Mouse (Mus musculus) embryonic facial prominence, embryonic 14.5 days (tissue): ENCODE measurements around the gene Ggcx. TPM values are rescaled to one million over a fixed set of nuclear protein-coding genes. Genes with fewer than 3 reads are reported as not detected.

Experiments
- ATAC-seq: fragments of 200-750 bp; cut with Nextera tagmentation; 2 replicates; pipeline ENCODE4 v1.8.0; 2017; ENCODE audit warnings: low read depth, moderate number of reproducible peaks, moderate TSS enrichment
- DNase-seq: peaks from one replicate; pipeline ENCODE4 v3.0.0-alpha.2; 2015; ENCODE audit warnings: low spot score
- H3K27ac ChIP-seq: fragments of 300-500 bp; sonication (generic); replicated peaks from 2 replicates; pipeline ENCODE4 v1.5.1; 2014; ENCODE audit warnings: low read depth, mild to moderate bottlenecking, low read length, moderate library complexity
- H3K27me3 ChIP-seq: fragments of 300-500 bp; sonication (generic); replicated peaks from 2 replicates; pipeline ENCODE4 v1.6.1; 2014; ENCODE audit warnings: low read length; ENCODE audit not compliant: control insufficient read depth, insufficient read depth
- H3K36me3 ChIP-seq: fragments of 300-500 bp; sonication (generic); 2 replicates; pipeline ENCODE4 v1.6.1; 2014; ENCODE audit warnings: low read length, mixed read lengths; ENCODE audit not compliant: control insufficient read depth, insufficient read depth
- H3K4me1 ChIP-seq: fragments of 300-500 bp; sonication (generic); 2 replicates; pipeline ENCODE4 v1.6.1; 2014; ENCODE audit warnings: antibody characterized with exemption, low read length; ENCODE audit not compliant: control insufficient read depth, insufficient read depth
- H3K4me2 ChIP-seq: fragments of 300-500 bp; sonication (generic); 2 replicates; pipeline ENCODE4 v1.6.1; 2014; ENCODE audit warnings: low read depth, mild to moderate bottlenecking, low read length, moderate library complexity, mixed read lengths
- H3K4me3 ChIP-seq: fragments of 300-500 bp; sonication (generic); 2 replicates; pipeline ENCODE4 v1.5.1; 2014; ENCODE audit warnings: low read depth, mild to moderate bottlenecking, low read length
- H3K9ac ChIP-seq: fragments of 300-500 bp; sonication (generic); 2 replicates; pipeline ENCODE4 v1.6.1; 2014; ENCODE audit warnings: low read depth, mild to moderate bottlenecking, low read length, moderate library complexity, mixed read lengths
- H3K9me3 ChIP-seq: fragments of 300-500 bp; sonication (generic); 2 replicates; pipeline ENCODE4 v1.6.1; 2016; ENCODE audit warnings: low read length; ENCODE audit not compliant: control insufficient read depth
- WGBS: fragments of 180-500 bp; shearing (Covaris S2); extraction: QIAGEN DNeasy Blood & Tissue Kit; methylation state at CpG from one replicate; pipeline ENCODE4 v1.1.7; 2014; 5-methylcytosine and 5-hydroxymethylcytosine counted together
- polyA plus RNA-seq: library from polyadenylated mRNA; unstranded; fragments of >200 nt; fragmentation: Nextera tagmentation; extraction: Ambion mirVana; gene quantifications from 2 replicates; pipeline ENCODE4 v1.2.1, GENCODE M21; 2014

Gene Ggcx
- polyA plus RNA-seq, 1 experiment from 2014 or later = 15.7 TPM

- H3K27me3 ChIP-seq = no peaks in the 10 kb centered on the region
- no peak overlapping the region for H3K4me3 ChIP-seq
- no peaks in the 10 kb centered on the region for H3K36me3 ChIP-seq
- 0 out of 2 replicates have a peak overlapping the region, but pooled peaks have one; percentile 11 for H3K9ac ChIP-seq
- peak; percentile 35; the same call in 1 of the 2 replicates for ATAC-seq
- DNase-seq = no peak
- peaks cover 6% of the 10 kb centered on the region; the same call in 1 of the 2 replicates for H3K4me1 ChIP-seq
- H3K4me2 ChIP-seq = no peak overlapping the region
- H3K9me3 ChIP-seq = no peaks in the 10 kb centered on the region
- WGBS = 0% methylated on average over 1 of the region's 1 CpGs
- H3K27ac ChIP-seq = peak overlapping the region; percentile 19; the same call in 1 of the 2 replicates
Measured at GRCm38 (mm10) chr6:72371571-72371970, 42.5 kb upstream of the Ggcx start.

- no peak for DNase-seq
- no peak overlapping the region for H3K27ac ChIP-seq
- no peaks in the 10 kb centered on the region for H3K27me3 ChIP-seq
- H3K9ac ChIP-seq = no peak overlapping the region
- no peak for ATAC-seq
- no peak overlapping the region for H3K4me2 ChIP-seq
- H3K4me3 ChIP-seq = no peak overlapping the region
- H3K9me3 ChIP-seq = no peaks in the 10 kb centered on the region
- 82% methylated on average over 4 of the region's 4 CpGs for WGBS
- H3K4me1 ChIP-seq = peaks cover 6% of the 10 kb centered on the region; the same call in 1 of the 2 replicates
- H3K36me3 ChIP-seq = no peaks in the 10 kb centered on the region
Measured at GRCm38 (mm10) chr6:72373184-72373583, 40.9 kb upstream of the Ggcx start.

- H3K36me3 ChIP-seq = no peaks in the 10 kb centered on the region
- WGBS = 57% methylated on average over 7 of the region's 7 CpGs
- no peak overlapping the region for H3K9ac ChIP-seq
- peaks cover 6% of the 10 kb centered on the region; the same call in 1 of the 2 replicates for H3K4me1 ChIP-seq
- no peak overlapping the region for H3K4me3 ChIP-seq
- no peak for ATAC-seq
- no peak overlapping the region for H3K4me2 ChIP-seq
- DNase-seq = no peak
- no peak overlapping the region for H3K27ac ChIP-seq
- H3K9me3 ChIP-seq = no peaks in the 10 kb centered on the region
- no peaks in the 10 kb centered on the region for H3K27me3 ChIP-seq
Measured at GRCm38 (mm10) chr6:72374206-72374605, 39.9 kb upstream of the Ggcx start.

- no peak overlapping the region for H3K27ac ChIP-seq
- 78% methylated on average over 15 of the region's 15 CpGs for WGBS
- peaks cover 6% of the 10 kb centered on the region; the same call in 1 of the 2 replicates for H3K4me1 ChIP-seq
- no peak overlapping the region for H3K4me3 ChIP-seq
- no peak overlapping the region for H3K4me2 ChIP-seq
- H3K27me3 ChIP-seq = no peaks in the 10 kb centered on the region
- H3K9ac ChIP-seq = no peak overlapping the region
- no peaks in the 10 kb centered on the region for H3K9me3 ChIP-seq
- H3K36me3 ChIP-seq = no peaks in the 10 kb centered on the region
- DNase-seq (no peak), ATAC-seq (no peak)
Measured at GRCm38 (mm10) chr6:72374820-72375563, 39.1 kb upstream of the Ggcx start.

- H3K9ac ChIP-seq = no peak overlapping the region
- no peaks in the 10 kb centered on the region for H3K9me3 ChIP-seq
- 87% methylated on average over 8 of the region's 8 CpGs for WGBS
- ATAC-seq = no peak
- no peak overlapping the region for H3K4me2 ChIP-seq
- H3K4me1 ChIP-seq = no peaks in the 10 kb centered on the region
- H3K27me3 ChIP-seq = no peaks in the 10 kb centered on the region; the same call in 1 of the 2 replicates
- no peak overlapping the region for H3K27ac ChIP-seq
- DNase-seq = no peak
- no peaks in the 10 kb centered on the region for H3K36me3 ChIP-seq
- H3K4me3 ChIP-seq = no peak overlapping the region
Measured at GRCm38 (mm10) chr6:72378510-72379234, 35.4 kb upstream of the Ggcx start.

DNA sequence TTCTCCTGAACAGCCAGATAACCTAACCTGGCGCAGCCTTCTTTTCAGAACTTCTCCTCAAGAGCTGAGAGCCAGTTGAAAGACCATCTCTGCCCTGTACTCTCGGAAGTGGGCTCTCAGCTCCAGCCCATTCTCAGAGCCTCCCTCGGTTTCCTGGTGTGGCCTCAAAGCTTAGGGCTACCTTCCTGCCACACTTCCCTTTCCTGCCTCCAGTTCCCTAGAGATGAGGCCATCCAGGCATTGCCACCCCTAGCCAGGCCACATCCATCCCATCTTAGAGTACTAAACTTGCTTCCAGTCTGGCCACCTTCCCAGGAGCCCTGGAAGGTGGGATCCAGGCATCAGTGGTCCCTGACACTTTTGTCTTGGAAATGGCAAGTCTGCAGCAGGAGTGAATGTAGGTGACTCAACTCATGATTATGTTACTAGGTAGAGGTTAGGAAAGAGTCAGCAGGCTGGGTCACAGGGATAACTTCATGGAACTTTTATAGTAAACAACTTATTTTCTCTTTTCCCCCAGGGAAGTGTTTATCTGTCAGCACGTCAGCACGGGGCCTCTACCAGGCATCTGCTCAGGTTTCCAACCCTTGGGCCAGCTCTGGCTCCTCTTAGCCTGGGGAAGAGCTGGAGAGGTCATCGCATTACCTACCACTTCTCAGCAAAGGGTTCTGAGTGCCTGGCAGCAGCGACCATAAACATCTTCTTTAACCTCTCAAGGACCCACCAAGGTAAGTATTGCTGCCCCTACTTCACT, 34.6 kb upstream of the Ggcx start:
- Histone ChIP-seq H3K9ac (peak overlapping the region; percentile 70), H3K27me3 (no peaks in the 10 kb centered on the region; the same call in 1 of the 2 replicates), H3K4me2 (peak overlapping the region; percentile 68), H3K9me3 (no peaks in the 10 kb centered on the region), H3K27ac (peak overlapping the region; percentile 0; the same call in 1 of the 2 replicates), H3K36me3 (peaks cover 6% of the 10 kb centered on the region; the same call in 1 of the 2 replicates), H3K4me1 (no peaks in the 10 kb centered on the region), H3K4me3 (peak overlapping the region; percentile 55)
- ATAC-seq = no peak
- DNase-seq = no peak
- WGBS = 42% methylated on average over 7 of the region's 7 CpGs

DNA sequence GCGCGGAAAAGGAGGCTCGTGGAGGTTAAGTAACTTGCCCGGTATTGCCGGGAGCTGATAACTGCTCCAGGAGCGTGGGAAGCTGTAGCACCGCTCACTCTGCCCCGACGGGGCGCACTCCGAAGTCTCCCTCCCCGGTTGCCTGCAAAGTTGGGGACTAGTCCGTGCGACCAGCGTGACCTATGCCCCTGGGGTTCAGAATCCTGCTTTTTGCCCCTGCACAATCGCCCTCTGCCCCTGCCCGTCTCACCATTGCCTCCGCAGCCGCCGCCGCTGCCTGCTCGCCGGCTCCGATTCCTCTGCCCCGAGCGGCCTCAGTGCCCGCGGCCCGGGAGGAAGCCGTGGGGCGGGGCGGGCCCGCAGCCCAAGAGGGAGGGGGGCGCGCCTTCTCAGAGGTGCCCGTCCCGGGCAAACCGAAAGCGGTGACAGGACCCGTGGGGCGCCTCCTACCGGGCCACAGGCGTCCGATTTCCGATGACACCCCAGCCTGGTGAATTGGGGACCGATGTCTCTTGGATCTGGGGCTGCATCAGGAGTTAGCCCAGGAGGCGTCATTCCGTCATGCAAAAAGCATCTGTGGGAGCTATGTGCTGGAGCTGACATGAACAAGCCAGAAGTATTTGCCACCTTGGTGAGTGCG, 33.9 kb upstream of the Ggcx start, which contains the start of gene Vamp5:
Gene Vamp5, minus strand, starts transcription at position 338 of the 640 bp plus-strand sequence.
- Histone ChIP-seq H3K4me3 (peak within 1 kb of the TSS; percentile 55), H3K4me2 (peak within 1 kb of the TSS; percentile 68), H3K9me3 (no peaks in the 10 kb centered on the region), H3K27ac (peak within 1 kb of the TSS; percentile 0; the same call in 1 of the 2 replicates), H3K36me3 (peaks cover 13% of the 10 kb centered on the region), H3K9ac (peak within 1 kb of the TSS; percentile 70), H3K4me1 (no peaks in the 10 kb centered on the region), H3K27me3 (no peaks in the 10 kb centered on the region; the same call in 1 of the 2 replicates)
- ATAC-seq (peak; percentile 68), DNase-seq (peak; percentile 55)
- WGBS = under 1% methylated on average over 33 of the region's 49 CpGs

- Histone ChIP-seq H3K36me3 (peaks cover 29% of the 10 kb centered on the region), H3K4me2 (no peak overlapping the region), H3K4me3 (no peak overlapping the region), H3K9ac (no peak overlapping the region), H3K4me1 (no peaks in the 10 kb centered on the region), H3K27ac (no peak overlapping the region), H3K27me3 (no peaks in the 10 kb centered on the region; the same call in 1 of the 2 replicates), H3K9me3 (no peaks in the 10 kb centered on the region)
- DNase-seq (no peak), ATAC-seq (no peak)
- 77% methylated on average over 6 of the region's 6 CpGs for WGBS
Measured at GRCm38 (mm10) chr6:72382494-72382893, 31.6 kb upstream of the Ggcx start.
